Mouse (Mus musculus) testis, adult 2 months (tissue): ENCODE results near the gene Uspl1. TPM values are rescaled to one million over a fixed set of nuclear protein-coding genes. Genes with fewer than 3 reads are reported as not detected.
A peak's percentile ranks its signal among the peaks of the same experiment; 100 is the strongest.

Experiments
- H3K27ac ChIP-seq: fragments of 200-500 bp; 2 replicates; pipeline ENCODE4 v1.5.1; 2012; ENCODE audit warnings: low read depth, low read length; ENCODE audit not compliant: control insufficient read depth, insufficient read depth
- H3K27me3 ChIP-seq: fragments of 200-500 bp; 2 replicates; pipeline ENCODE4 v1.6.1; 2012; ENCODE audit warnings: mild to moderate bottlenecking, low read length, moderate library complexity; ENCODE audit not compliant: control insufficient read depth, insufficient read depth
- H3K36me3 ChIP-seq: fragments of 200-500 bp; 2 replicates; pipeline ENCODE4 v1.6.1; 2012; ENCODE audit warnings: mild to moderate bottlenecking, low read length; ENCODE audit not compliant: control insufficient read depth, insufficient read depth
- H3K4me1 ChIP-seq: fragments of 200-500 bp; 2 replicates; pipeline ENCODE4 v1.6.1; 2012; ENCODE audit warnings: low read length; ENCODE audit not compliant: control insufficient read depth, insufficient read depth
- H3K4me3 ChIP-seq: fragments of 200-500 bp; 2 replicates; pipeline ENCODE4 v1.5.1; 2012; ENCODE audit warnings: low read depth, mild to moderate bottlenecking, low read length, moderate library complexity, mixed read lengths; ENCODE audit not compliant: control insufficient read depth
- CTCF ChIP-seq: fragments of 200-500 bp; IDR thresholded peaks from 2 replicates; pipeline ENCODE4 v1.5.1; 2012; ENCODE audit warnings: low read depth, mild to moderate bottlenecking, inconsistent platforms, low read length, moderate library complexity; ENCODE audit not compliant: control insufficient read depth, insufficient read depth, insufficient replicate concordance
- POLR2A ChIP-seq: fragments of 200-500 bp; IDR thresholded peaks from 2 replicates; pipeline ENCODE4 v1.6.1; 2012; ENCODE audit warnings: low read depth, mild to moderate bottlenecking, inconsistent platforms, low read length, moderate library complexity; ENCODE audit not compliant: control insufficient read depth
- polyA plus RNA-seq: library from polyadenylated mRNA; depleted of rRNA; stranded (reverse); fragments of >200 nt; gene quantifications from 2 replicates; pipeline ENCODE4 v1.2.3, GENCODE M21; 2012

The Uspl1 gene
- polyA plus RNA-seq, 1 experiment = 17.9 TPM

DNA sequence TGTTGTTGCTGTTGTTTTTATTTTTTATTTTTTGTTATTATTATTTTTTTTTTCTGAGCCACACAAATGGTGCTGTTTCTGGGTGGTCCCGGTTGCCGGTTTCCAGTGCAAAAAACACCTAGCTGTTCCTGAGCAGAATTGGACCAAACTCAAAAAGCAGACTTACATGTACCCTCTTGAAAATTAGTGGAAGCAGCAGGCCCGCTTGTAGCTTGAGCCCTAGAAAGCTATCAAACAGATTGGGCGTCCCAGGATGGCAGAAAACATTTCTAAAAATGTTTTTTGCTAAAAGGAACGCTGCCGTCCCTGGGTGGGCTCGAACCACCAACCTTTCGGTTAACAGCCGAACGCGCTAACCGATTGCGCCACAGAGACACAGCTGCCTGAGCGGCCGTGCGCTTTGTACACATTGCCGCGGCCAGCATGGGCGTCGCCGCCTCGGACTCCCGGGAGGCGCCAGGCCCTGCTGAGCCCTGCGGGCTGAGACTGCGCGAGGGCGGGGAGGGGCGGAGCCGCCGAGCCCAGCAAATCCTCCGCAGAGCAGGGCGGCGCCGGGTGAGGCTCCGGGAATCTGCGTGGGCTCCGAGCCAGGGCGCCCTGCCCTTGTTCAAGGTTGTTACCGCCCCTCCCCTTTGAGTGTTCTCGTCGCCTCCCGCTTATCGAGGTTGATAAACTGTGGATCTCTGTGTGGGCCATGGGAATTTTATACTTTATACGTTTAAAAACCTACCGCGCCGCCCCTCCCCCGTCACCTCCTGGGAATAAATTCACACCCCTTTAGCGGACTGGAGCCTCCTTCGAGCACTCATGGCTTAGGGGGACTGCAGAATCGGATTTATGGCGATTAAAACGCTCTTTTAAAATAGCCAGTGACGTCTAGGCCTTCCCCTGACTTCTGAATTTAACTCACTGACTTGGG is 44.8 kb downstream of the Uspl1 start:
- H3K27ac ChIP-seq = peak overlapping the region; percentile 85
- no peaks in the 10 kb centered on the region for H3K27me3 ChIP-seq
- peaks cover 10% of the 10 kb centered on the region for H3K4me1 ChIP-seq
- H3K36me3 ChIP-seq = no peaks in the 10 kb centered on the region
- no peak for TF ChIP-seq CTCF
- no peak; the same call in 1 of the 2 replicates for TF ChIP-seq POLR2A
- H3K4me3 ChIP-seq = peak overlapping the region; percentile 82

GRCm38 (mm10) chr5:149229619-149230339 is 45.6 kb downstream of the Uspl1 start:
- no peak for TF ChIP-seq POLR2A
- TF ChIP-seq CTCF = no peak
- Histone ChIP-seq H3K27me3 (no peaks in the 10 kb centered on the region), H3K36me3 (no peaks in the 10 kb centered on the region), H3K27ac (peak overlapping the region; percentile 85), H3K4me1 (peaks cover 10% of the 10 kb centered on the region), H3K4me3 (peak overlapping the region; percentile 82)

DNA sequence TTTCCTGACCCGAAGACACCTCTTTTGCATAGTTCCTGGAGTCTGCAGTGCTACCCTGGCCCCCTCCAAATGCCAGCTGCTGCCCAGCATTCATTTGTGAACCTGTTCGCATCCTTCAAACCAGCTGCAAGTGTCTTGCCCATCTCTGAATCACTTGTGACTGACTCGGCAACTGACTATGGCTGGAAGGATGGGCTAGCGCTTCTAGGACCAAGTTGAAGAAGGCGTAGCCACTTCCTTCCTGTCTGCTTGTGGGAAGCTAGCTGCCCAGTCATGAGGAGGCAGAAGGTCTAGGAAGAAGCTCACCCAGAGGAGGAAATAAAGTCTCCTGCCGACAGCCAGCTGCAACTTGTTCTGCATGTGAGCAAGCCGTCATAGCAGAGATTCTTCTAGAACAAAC is 50.9 kb downstream of the Uspl1 start:
- no peak for TF ChIP-seq POLR2A
- no peak for TF ChIP-seq CTCF
- Histone ChIP-seq H3K36me3 (no peaks in the 10 kb centered on the region), H3K4me1 (peaks cover under 1% of the 10 kb centered on the region), H3K27me3 (no peaks in the 10 kb centered on the region), H3K4me3 (no peak overlapping the region), H3K27ac (no peak overlapping the region)

DNA sequence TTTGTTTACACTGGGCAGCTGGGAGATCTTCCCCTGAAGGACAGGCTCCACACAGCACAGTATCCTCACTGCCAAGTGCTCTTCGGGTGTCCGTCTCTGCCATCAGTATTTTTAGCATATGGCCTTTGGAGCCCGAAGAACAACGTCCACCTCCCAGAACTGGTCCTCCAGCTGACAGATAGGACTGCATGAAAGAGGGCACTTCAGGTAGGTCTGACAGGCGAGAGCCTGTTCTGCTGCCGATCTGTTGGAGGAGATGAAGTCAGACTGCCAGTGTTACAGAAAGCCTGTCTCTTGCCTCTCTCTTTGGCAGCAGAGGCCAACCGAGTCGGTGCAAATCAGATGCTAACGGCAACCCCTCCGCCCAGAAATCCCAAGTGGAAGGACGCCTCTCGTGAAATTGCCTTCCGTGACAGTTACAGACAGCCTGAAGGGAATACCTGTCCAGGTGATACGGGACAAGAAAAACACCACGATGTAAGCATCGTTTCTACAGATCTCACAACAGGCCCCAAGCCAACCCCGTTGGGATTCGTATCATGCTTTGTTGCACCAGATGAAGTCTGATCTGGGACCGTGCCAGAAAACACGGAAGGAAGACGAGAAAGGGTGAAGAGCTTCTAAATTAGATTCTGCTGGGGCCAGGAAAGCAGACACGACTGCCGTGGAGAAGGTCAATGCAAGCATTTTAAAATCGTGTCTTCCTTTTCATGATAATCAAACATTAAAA is 53.2 kb downstream of the Uspl1 start:
- Histone ChIP-seq H3K4me1 (no peaks in the 10 kb centered on the region), H3K27me3 (no peaks in the 10 kb centered on the region), H3K36me3 (no peaks in the 10 kb centered on the region), H3K4me3 (no peak overlapping the region), H3K27ac (no peak overlapping the region)
- TF ChIP-seq POLR2A (no peak), CTCF (no peak)

- Histone ChIP-seq H3K4me3 (no peak overlapping the region), H3K36me3 (no peaks in the 10 kb centered on the region), H3K27me3 (no peaks in the 10 kb centered on the region), H3K4me1 (peaks cover 8% of the 10 kb centered on the region), H3K27ac (no peak overlapping the region)
- TF ChIP-seq CTCF (no peak), POLR2A (no peak)
Measured at GRCm38 (mm10) chr5:149242467-149242866, 58.3 kb downstream of the Uspl1 start.

- TF ChIP-seq POLR2A (no peak), CTCF (no peak)
- no peak overlapping the region for H3K27ac ChIP-seq
- peaks cover 12% of the 10 kb centered on the region for H3K4me1 ChIP-seq
- no peaks in the 10 kb centered on the region for H3K36me3 ChIP-seq
- no peak overlapping the region for H3K4me3 ChIP-seq
- no peaks in the 10 kb centered on the region for H3K27me3 ChIP-seq
Measured at GRCm38 (mm10) chr5:149243053-149243452, 58.9 kb downstream of the Uspl1 start.

- Histone ChIP-seq H3K36me3 (no peaks in the 10 kb centered on the region), H3K4me3 (peak overlapping the region; percentile 39; the same call in 1 of the 2 replicates), H3K27ac (no peak overlapping the region), H3K27me3 (no peaks in the 10 kb centered on the region), H3K4me1 (peaks cover 12% of the 10 kb centered on the region)
- TF ChIP-seq POLR2A (no peak), CTCF (no peak)
Measured at GRCm38 (mm10) chr5:149245391-149245964, 61.3 kb downstream of the Uspl1 start.
